Mouse (Mus musculus): ENCODE measurements around the gene Mical2.

- TF ChIP-seq TAL1 (IDR thresholded peaks at IDR 0.05; ENCODE audit: low read length), result no peak
- no peak for TF ChIP-seq GATA1 (IDR thresholded peaks at IDR 0.05; ENCODE audit: low read length)
Observed at GRCm38 (mm10) chr7:112273451-112273850, 47.8 kb downstream of the Mical2 start.

All from erythroblast, embryonic 14.5 days (primary cell).